Mouse (Mus musculus) intestine, embryonic 16.5 days (tissue): Measurements from ENCODE around the gene Slc16a6. TPM values are rescaled to one million over a fixed set of nuclear protein-coding genes. Genes with fewer than 3 reads are reported as not detected.
"Not testable (repeated sequence)": the region's sequence is repeated elsewhere in the genome, so short reads cannot be mapped to it uniquely, and the experiment has no call there.

Experiments
- ATAC-seq: fragments of 200-750 bp; cut with Nextera tagmentation; 2 replicates; pipeline ENCODE4 v1.8.0; 2017; ENCODE audit warnings: moderate TSS enrichment, moderate library complexity
- H3K27ac ChIP-seq: fragments of 300-500 bp; sonication (generic); 2 replicates; pipeline ENCODE4 v1.5.1; 2014; ENCODE audit warnings: mild to moderate bottlenecking, low read length
- H3K27me3 ChIP-seq: fragments of 300-500 bp; sonication (generic); replicated peaks from 2 replicates; pipeline ENCODE4 v1.6.1; 2014; ENCODE audit warnings: low read length, control low read depth, mixed read lengths; ENCODE audit not compliant: control insufficient read depth, insufficient read depth
- H3K36me3 ChIP-seq: fragments of 300-500 bp; sonication (generic); 2 replicates; pipeline ENCODE4 v1.6.1; 2014; ENCODE audit warnings: low read length, control low read depth; ENCODE audit not compliant: control insufficient read depth, insufficient read depth
- H3K4me1 ChIP-seq: fragments of 300-500 bp; sonication (generic); 2 replicates; pipeline ENCODE4 v1.6.1; 2014; ENCODE audit warnings: low read length, control low read depth, mixed read lengths; ENCODE audit not compliant: control insufficient read depth, insufficient read depth
- H3K4me2 ChIP-seq: fragments of 300-500 bp; sonication (generic); 2 replicates; pipeline ENCODE4 v1.6.1; 2014; ENCODE audit warnings: low read depth, low read length, control low read depth
- H3K4me3 ChIP-seq: fragments of 300-500 bp; sonication (generic); 2 replicates; pipeline ENCODE4 v1.5.1; 2014; ENCODE audit warnings: mild to moderate bottlenecking, low read length
- H3K9ac ChIP-seq: fragments of 300-500 bp; sonication (generic); 2 replicates; pipeline ENCODE4 v1.6.1; 2014; ENCODE audit warnings: low read depth, low read length
- H3K9me3 ChIP-seq: fragments of 300-500 bp; sonication (generic); 2 replicates; pipeline ENCODE4 v1.6.1; 2016; ENCODE audit warnings: low read length, control low read depth; ENCODE audit not compliant: control insufficient read depth
- WGBS: fragments of 180-500 bp; shearing (Covaris S2); extraction: QIAGEN DNeasy Blood & Tissue Kit; methylation state at CpG from one replicate; pipeline ENCODE4 v1.1.7; 2014; 5-methylcytosine and 5-hydroxymethylcytosine counted together
- polyA plus RNA-seq: library from polyadenylated mRNA; unstranded; fragments of >200 nt; fragmentation: Nextera tagmentation; extraction: Ambion mirVana; gene quantifications from 2 replicates; pipeline ENCODE4 v1.2.1, GENCODE M21; 2015

The Slc16a6 gene
- polyA plus RNA-seq, 1 experiment from 2014 or later, result 26.6 TPM

DNA sequence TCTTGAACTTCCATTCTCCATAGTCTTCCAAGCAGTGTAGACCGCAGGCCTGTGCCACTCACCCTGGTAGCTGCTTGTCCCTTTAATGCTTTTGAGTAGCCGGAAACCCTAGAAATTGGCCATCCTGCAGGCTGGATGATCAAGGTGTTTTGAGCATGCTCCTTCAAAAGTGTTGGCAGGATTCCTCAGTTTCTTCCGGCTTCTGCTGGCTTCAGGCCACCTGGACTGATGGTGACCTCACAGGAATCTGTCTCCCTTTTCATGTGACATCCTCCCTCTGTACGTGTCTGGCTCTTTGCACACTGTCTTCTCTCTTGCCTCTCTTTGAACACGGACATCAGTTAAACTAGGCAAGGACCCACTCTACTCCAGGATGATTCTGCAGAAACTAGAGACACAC lies 26.8 kb upstream of the Slc16a6 start:
- Histone ChIP-seq H3K27ac (no peak overlapping the region), H3K36me3 (no peaks in the 10 kb centered on the region), H3K4me2 (no peak overlapping the region), H3K27me3 (no peaks in the 10 kb centered on the region), H3K9me3 (no peaks in the 10 kb centered on the region), H3K4me3 (no peak overlapping the region), H3K4me1 (peaks cover 18% of the 10 kb centered on the region), H3K9ac (no peak overlapping the region)
- 76% methylated on average over 5 of the region's 5 CpGs for WGBS
- no peak for ATAC-seq

DNA sequence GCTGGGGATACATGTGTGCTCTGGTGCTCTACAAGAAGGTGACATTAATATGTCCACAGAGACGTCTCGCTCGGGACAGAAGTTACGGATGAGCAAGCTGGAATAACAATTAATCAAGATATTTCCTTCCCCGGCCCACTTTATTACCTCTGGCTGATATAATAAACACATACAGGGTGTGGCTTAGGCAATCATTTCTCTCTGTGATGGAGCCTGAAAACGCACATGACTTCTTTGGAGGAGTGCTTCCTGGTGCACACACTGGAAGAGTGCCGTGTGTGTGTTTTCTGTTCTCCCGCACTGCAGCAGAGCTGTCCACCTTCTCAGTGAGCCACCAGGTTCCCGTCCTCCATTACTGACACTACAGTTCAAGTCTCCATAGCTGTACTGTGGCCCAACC lies 24.6 kb upstream of the Slc16a6 start:
- no peaks in the 10 kb centered on the region for H3K27me3 ChIP-seq
- H3K9me3 ChIP-seq, result no peaks in the 10 kb centered on the region
- no peak overlapping the region for H3K4me2 ChIP-seq
- ATAC-seq, result peak; percentile 80
- H3K36me3 ChIP-seq, result no peaks in the 10 kb centered on the region
- peak overlapping the region; percentile 78 for H3K27ac ChIP-seq
- H3K9ac ChIP-seq, result 0 out of 2 replicates have a peak overlapping the region, but pooled peaks have one; percentile 4
- no peak overlapping the region for H3K4me3 ChIP-seq
- 49% methylated on average over 9 of the region's 9 CpGs for WGBS
- H3K4me1 ChIP-seq, result peaks cover 21% of the 10 kb centered on the region

DNA sequence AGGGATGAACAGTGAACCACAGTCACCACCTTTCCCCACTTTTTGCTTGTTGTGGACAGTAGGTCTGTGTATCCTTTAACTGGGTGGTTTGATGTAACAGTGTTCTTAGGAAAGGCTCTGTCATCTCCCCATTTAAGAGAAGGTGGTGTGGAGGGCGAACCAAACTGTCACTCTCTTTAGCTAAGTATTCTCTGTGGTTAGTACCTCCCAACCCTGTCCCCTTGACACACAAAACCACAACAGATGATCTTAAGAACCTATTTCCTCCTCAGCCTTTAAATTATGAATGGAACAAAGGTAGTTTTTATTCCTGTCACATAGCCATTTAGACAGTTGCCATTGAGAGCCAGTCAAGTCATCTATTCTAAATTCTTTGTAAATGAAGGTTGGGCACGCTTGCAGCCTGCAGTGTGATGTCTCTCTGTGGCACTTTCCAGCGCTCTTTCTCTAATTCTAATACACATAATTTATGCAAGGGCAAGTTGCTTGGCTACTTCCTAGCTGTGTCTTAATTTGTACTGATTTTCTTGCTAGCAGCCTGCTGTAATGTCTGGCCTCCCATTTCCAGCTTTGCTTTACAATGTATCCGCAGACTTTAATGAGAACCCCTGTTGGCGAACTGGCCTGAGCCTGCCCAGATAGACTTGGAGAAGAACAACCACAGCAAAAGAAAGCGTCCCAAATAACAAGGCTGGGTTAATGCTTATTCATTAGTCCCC lies 23.8 kb upstream of the Slc16a6 start:
- no peak for ATAC-seq
- WGBS, result 77% methylated on average over 6 of the region's 6 CpGs
- Histone ChIP-seq H3K36me3 (no peaks in the 10 kb centered on the region), H3K27ac (no peak overlapping the region), H3K4me2 (no peak overlapping the region), H3K27me3 (no peaks in the 10 kb centered on the region), H3K4me3 (no peak overlapping the region), H3K9me3 (no peaks in the 10 kb centered on the region), H3K9ac (no peak overlapping the region), H3K4me1 (peaks cover 21% of the 10 kb centered on the region)

DNA sequence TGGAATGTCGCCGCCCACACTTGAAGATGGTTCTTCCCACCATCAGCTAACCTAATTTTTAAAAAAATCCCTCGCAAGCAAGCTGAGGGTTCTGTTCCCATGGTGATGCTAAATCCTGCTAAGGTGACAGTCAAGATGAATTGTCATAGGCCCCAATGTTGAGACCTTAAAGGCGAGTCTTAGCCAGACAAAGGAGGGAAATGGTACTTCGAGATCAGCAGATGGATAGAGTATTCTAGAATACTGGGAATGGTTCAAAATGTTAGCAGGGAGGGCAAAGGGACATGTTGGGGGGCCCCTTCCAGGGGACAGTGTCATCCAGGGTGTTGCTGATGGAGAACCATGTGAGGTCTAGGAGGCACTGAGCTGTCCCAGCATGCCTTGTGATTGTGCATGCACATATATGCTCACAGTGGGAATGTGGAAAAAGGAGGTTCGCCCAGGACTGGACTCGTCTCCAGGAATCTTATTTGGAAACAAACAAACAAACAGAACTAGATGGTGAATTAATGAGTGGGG lies 23.1 kb upstream of the Slc16a6 start:
- Histone ChIP-seq H3K4me1 (peaks cover 21% of the 10 kb centered on the region), H3K4me2 (no peak overlapping the region), H3K9me3 (no peaks in the 10 kb centered on the region), H3K27ac (0 out of 2 replicates have a peak overlapping the region, but pooled peaks have one; percentile 49), H3K27me3 (no peaks in the 10 kb centered on the region), H3K36me3 (no peaks in the 10 kb centered on the region), H3K9ac (no peak overlapping the region), H3K4me3 (no peak overlapping the region)
- ATAC-seq, result no peak
- WGBS, result 75% methylated on average over 7 of the region's 7 CpGs

DNA sequence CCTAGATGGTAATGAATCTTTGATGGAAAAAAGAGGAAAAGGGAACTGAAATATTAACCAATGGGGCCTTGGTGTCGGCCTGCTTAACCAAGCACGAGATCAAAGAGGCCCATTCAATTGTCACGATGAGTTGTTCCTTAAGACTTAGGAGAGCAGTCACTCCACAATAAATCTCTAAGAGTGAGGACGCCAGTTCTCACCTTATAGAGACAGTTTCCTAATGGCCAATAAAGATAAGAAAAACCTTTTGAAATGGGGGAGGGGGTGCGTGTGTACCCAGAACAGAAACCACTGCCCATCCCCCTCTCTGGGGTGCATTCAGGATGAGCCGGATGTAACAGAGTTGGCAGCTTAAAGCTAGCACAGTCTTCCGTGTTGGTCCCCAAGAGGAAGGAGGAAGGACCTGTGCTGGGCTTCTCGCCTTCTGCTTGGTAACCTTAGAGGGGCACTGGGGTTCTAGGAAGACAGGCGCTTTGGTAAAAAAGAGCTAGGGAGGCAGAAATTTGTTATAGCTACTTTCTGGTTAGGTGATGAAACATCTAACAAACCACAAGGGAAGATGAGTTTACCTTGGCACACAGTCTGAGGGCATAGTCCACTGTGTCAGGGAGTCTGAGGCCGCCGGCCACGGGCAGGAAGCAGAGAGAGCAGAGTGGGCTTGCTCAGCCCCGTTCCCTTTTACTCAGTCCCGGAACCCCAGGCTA lies 22.5 kb upstream of the Slc16a6 start:
- Histone ChIP-seq H3K4me1 (peaks cover 21% of the 10 kb centered on the region), H3K36me3 (no peaks in the 10 kb centered on the region), H3K27ac (peak overlapping the region; percentile 49; the same call in 1 of the 2 replicates), H3K9ac (no peak overlapping the region), H3K9me3 (no peaks in the 10 kb centered on the region), H3K4me3 (no peak overlapping the region), H3K4me2 (no peak overlapping the region), H3K27me3 (no peaks in the 10 kb centered on the region)
- ATAC-seq, result peak; percentile 55
- 28% methylated on average over 14 of the region's 14 CpGs for WGBS

DNA sequence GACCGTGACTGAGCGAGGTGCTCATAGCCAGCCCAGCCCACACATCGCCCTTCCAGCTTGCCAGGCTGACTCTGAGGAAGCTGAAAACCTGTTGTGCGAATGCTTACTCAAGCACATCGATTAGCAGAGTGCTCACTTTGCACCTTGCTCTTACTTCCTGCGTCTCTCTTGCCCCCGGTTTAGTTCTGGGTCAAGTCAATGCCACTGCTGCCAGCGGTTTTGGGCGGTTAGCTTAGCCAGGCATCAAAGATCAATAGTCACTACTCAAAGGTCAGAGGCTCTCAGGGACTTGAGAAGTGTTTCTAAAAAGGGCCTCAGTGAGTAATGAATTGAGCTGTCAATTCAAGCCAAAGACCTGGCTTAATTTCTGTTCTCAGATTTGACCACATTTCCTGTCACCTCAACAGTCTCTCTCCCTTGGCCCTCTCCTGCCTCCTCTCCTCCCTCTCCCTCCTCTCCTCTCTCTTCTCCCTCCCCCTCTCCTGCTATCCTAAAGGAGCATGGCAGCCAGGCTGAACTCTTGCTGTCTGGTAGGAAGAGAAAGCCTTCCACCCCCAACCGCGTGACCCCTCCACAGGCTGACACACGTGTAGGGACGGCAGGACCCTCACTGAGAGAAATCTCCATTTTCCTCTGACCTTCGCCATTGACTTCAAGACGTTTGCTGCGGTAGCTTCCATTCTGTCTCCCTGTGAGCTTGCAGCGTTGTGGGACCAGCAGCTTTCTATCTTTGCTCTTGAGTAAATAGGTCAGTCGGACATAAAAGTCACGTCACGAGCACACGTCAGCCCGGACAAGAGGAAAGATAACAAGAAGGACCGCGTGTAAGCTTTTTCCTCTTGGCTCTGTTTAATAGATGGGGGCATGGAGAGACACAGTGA lies 21.7 kb upstream of the Slc16a6 start:
- Histone ChIP-seq H3K4me1 (peaks cover 21% of the 10 kb centered on the region), H3K9me3 (no peaks in the 10 kb centered on the region), H3K4me2 (no peak overlapping the region), H3K4me3 (no peak overlapping the region), H3K27ac (peak overlapping the region; percentile 49; the same call in 1 of the 2 replicates), H3K36me3 (no peaks in the 10 kb centered on the region), H3K9ac (no peak overlapping the region), H3K27me3 (no peaks in the 10 kb centered on the region)
- 50% methylated on average over 24 of the region's 24 CpGs for WGBS
- ATAC-seq, result peak; percentile 40

DNA sequence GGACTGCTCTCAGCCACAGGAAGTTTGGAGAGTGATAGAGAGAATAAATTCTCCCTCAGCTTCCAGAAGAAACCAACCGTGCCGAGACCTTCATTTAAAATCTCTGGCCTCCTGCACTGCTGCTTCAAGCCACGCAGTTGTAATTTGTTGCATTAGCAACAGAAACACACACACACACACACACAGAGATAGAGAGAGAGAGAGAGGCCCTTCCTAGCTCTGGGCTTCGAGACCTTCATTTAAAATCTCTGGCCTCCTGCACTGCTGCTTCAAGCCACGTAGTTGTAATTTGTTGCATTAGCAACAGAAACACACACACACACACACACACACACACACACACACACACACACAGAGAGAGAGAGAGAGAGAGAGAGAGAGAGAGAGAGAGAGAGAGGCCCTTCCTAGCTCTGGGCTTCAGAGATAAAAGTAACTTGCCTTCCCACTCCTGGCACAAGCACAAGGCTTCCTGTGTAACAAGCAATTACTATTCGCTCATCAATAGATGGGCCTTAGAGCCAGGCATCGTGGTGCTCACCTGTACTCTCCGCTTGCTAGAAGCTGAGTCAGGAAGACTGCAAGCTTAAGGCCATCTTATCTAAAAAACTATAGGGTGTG lies 19.6 kb upstream of the Slc16a6 start:
- not testable (repeated sequence) for H3K4me3 ChIP-seq, H3K9ac ChIP-seq, ATAC-seq, H3K36me3 ChIP-seq, H3K27ac ChIP-seq, H3K9me3 ChIP-seq, H3K27me3 ChIP-seq, H3K4me2 ChIP-seq
- H3K4me1 ChIP-seq, result peaks cover 17% of the 10 kb centered on the region
- 64% methylated on average over 8 of the region's 8 CpGs for WGBS

DNA sequence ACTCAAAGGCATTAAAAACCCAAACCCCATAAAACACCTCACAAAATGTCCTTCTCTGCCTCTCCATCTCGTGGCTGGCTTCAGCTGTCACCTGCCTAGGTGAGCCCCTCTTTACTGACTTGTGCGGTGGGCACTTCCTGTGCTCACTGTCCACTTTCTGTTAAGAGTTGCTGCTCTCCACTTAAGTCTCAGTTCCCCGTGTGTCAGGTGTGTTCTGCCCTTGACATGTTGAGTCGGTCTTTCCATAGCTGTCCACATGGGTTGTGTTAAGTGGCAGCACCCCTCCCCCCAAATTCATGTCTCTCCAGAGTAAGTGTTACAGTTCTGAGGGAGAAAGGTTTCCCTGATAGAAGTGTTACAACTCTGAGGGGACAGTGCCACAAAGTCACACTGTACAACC lies 18.4 kb upstream of the Slc16a6 start:
- Histone ChIP-seq H3K4me1 (peaks cover 14% of the 10 kb centered on the region), H3K27me3 (no peaks in the 10 kb centered on the region), H3K9ac (no peak overlapping the region), H3K27ac (no peak overlapping the region), H3K4me3 (no peak overlapping the region), H3K36me3 (no peaks in the 10 kb centered on the region), H3K9me3 (no peaks in the 10 kb centered on the region), H3K4me2 (no peak overlapping the region)
- no peak for ATAC-seq
- 85% methylated on average over 4 of the region's 4 CpGs for WGBS
